Mouse (Mus musculus): Measurements from ENCODE around the gene Ddx31. TPM values are rescaled to one million over a fixed set of nuclear protein-coding genes. Genes with fewer than 3 reads are reported as not detected.

Ddx31 gene
- polyA plus RNA-seq, 1 experiment from 2014 or later, result 10.5 TPM

- POLR2A ChIA-PET, result no interaction called here
- in situ Hi-C loops (cut with MboI; ENCODE audit: low pct_unique_long_range_greater_than_20kb), result no loop called here
- ATAC-seq (no peak), DNase-seq (ENCODE audit: low read depth, low spot score) (no peak)
- no peak for TF ChIP-seq CTCF (IDR thresholded peaks at IDR 0.05)
- H3K27me3 ChIP-seq, result peaks cover 38% of the 10 kb centered on the region
- CTCF ChIA-PET, result interaction anchor here (1.3 kb wide), 1 partner anchor 40 kb away, joined by 3 read pairs; no protein-coding TSS in a partner anchor
These were observed 90.4 kb downstream of the Ddx31 start for GRCm38 (mm10) chr2:28930571-28930970.

GRCm38 (mm10) chr2:28938997-28939396, 98.8 kb downstream of the Ddx31 start:
- in situ Hi-C loops (cut with MboI; ENCODE audit: low pct_unique_long_range_greater_than_20kb), result no loop called here
- POLR2A ChIA-PET, result no interaction called here
- TF ChIP-seq CTCF (IDR thresholded peaks at IDR 0.05), result no peak
- H3K27me3 ChIP-seq, result peaks cover 41% of the 10 kb centered on the region
- ATAC-seq, result no peak
- DNase-seq (ENCODE audit: low read depth, low spot score), result no peak
- CTCF ChIA-PET, result no interaction called here

GRCm38 (mm10) chr2:28943666-28944516, 103.7 kb downstream of the Ddx31 start:
- POLR2A ChIA-PET, result no interaction called here
- no peak for TF ChIP-seq CTCF (IDR thresholded peaks at IDR 0.05)
- CTCF ChIA-PET, result no interaction called here
- DNase-seq (ENCODE audit: low read depth, low spot score) (no peak), ATAC-seq (no peak)
- H3K27me3 ChIP-seq, result peaks cover 78% of the 10 kb centered on the region
- in situ Hi-C loops (cut with MboI; ENCODE audit: low pct_unique_long_range_greater_than_20kb), result no loop called here

DNA sequence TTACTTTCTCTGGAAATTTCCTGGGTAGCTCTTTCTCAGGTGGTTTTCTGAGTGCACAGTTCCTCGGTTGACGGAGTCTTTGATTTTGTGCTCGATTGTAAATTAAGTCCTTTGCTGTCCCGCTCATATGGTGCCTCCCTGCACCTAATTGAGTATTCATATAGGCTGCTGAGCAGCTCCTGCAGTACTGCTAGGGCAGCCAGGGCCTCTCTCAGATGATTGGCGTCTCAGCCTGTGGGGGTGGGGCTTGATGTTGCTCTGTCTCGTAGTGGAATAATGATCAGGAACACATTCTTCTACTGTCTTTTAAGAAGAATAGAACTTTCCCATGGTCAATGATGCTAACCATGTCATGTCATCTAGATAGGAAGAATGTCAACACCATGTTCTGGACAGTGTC, 105.2 kb downstream of the Ddx31 start:
- peaks cover 72% of the 10 kb centered on the region for H3K27me3 ChIP-seq
- in situ Hi-C loops (cut with MboI; ENCODE audit: low pct_unique_long_range_greater_than_20kb), result no loop called here
- TF ChIP-seq CTCF (IDR thresholded peaks at IDR 0.05), result no peak
- POLR2A ChIA-PET, result no interaction called here
- CTCF ChIA-PET, result no interaction called here
- ATAC-seq (no peak), DNase-seq (ENCODE audit: low read depth, low spot score) (no peak)

DNA sequence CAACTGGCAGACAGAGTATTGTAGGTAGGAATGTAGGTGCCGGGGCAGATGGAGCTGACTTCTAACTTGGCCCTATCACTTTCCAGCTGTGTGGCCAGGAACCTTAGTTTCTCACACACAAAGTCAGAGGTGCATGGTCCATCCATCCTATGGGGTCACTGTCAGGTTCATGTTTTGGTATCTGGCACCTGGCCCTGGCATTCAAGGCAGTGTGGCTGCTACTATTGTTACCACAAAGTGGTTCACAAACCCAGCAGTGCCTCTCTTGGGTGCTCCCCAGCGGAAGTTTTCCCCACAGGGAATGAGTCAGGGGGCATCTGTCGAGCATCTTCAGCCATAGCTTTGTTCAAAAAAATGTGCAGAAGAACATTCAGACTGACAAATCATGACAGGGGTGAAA, 106.1 kb downstream of the Ddx31 start:
- POLR2A ChIA-PET, result no interaction called here
- in situ Hi-C loops (cut with MboI; ENCODE audit: low pct_unique_long_range_greater_than_20kb), result no loop called here
- TF ChIP-seq CTCF (IDR thresholded peaks at IDR 0.05), result no peak
- ATAC-seq, result no peak
- H3K27me3 ChIP-seq, result peaks cover 75% of the 10 kb centered on the region
- no peak for DNase-seq (ENCODE audit: low read depth, low spot score)
- CTCF ChIA-PET, result no interaction called here

- no peak for ATAC-seq
- no peak for DNase-seq (ENCODE audit: low read depth, low spot score)
- POLR2A ChIA-PET, result interaction anchor here (1.2 kb wide), 1 partner anchor 15 kb away, joined by 3 read pairs; no protein-coding TSS in a partner anchor
- no peak for TF ChIP-seq CTCF (IDR thresholded peaks at IDR 0.05)
- in situ Hi-C loops (cut with MboI; ENCODE audit: low pct_unique_long_range_greater_than_20kb), result no loop called here
- CTCF ChIA-PET, result interaction anchor here (1.7 kb wide), 1 partner anchor 24 kb away, joined by 4 read pairs; no protein-coding TSS in a partner anchor
- peaks cover 66% of the 10 kb centered on the region for H3K27me3 ChIP-seq
These were observed 112.8 kb downstream of the Ddx31 start for GRCm38 (mm10) chr2:28952981-28953380.

GRCm38 (mm10) chr2:28954595-28954994, 114.4 kb downstream of the Ddx31 start:
- DNase-seq (ENCODE audit: low read depth, low spot score) (no peak), ATAC-seq (no peak)
- no peak for TF ChIP-seq CTCF (IDR thresholded peaks at IDR 0.05)
- in situ Hi-C loops (cut with MboI; ENCODE audit: low pct_unique_long_range_greater_than_20kb), result no loop called here
- H3K27me3 ChIP-seq, result peaks cover 64% of the 10 kb centered on the region
- CTCF ChIA-PET, result no interaction called here
- POLR2A ChIA-PET, result no interaction called here

Other genes starting within 250 kb of the Ddx31 start
- not detected for gene Gfi1b, start 218.4 kb upstream of the Ddx31 start, polyA plus RNA-seq (2021)
- gene Tsc1, start 199.2 kb upstream of the Ddx31 start, polyA plus RNA-seq (2021), result 16.8 TPM
- gene Spaca9, start 140.7 kb upstream of the Ddx31 start, polyA plus RNA-seq (2021), result 2.4 TPM
- gene Ak8, start 140.2 kb upstream of the Ddx31 start, polyA plus RNA-seq (2021), result 0.09 TPM
- gene Gtf3c4, start within 50 bp of the Ddx31 start, polyA plus RNA-seq (2021), result 22.8 TPM
- gene Barhl1, start 76.3 kb downstream of the Ddx31 start, polyA plus RNA-seq (2021), result 0.04 TPM
- gene Cfap77, start 214.7 kb downstream of the Ddx31 start, polyA plus RNA-seq (2021), result 0.23 TPM
- 16.7 TPM for gene Ttf1, start 219.9 kb downstream of the Ddx31 start, polyA plus RNA-seq (2021)

All from Patski (cell line).